Mouse (Mus musculus): ENCODE measurements around the gene Hand1.
"Not testable (repeated sequence)": the region's sequence is repeated elsewhere in the genome, so short reads cannot be mapped to it uniquely, and the experiment has no call there.

Hand1 gene

DNA sequence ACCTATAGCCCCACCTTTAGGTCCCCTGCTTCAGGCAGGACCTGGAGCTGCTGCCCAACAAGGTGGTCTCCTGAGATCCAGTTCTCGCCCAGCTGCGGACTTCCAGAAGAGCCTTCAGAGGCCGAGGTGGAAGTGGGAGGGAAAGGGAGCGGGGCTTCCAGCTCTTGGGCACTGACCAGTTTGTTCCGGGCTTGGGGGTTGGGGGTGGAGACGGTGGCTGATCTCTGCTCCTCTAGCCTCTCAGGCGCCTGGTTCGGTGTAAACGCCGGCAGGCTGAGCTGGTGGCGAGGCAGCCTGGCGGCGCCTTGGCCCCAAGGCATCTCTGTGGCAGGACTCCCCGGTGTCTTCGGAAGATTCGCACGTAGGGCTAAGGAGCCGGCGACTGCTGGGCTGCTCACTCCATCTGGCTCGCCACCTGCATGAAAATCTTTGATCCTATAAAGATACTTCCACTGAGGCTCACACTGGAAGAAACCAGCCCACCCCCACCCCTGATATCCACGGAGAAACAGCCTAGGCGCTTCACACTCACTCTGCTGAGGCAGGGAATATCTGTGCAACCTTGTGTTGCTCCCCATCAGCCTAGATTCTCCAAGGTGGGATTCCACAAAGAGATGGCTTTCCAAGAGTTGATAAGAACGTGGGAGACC lies at the start of gene Hand1:
Gene Hand1, minus strand, starts transcription at position 267 of the 650 bp plus-strand sequence.
- DNase-seq (ENCODE audit: low spot score), result no peak

DNA sequence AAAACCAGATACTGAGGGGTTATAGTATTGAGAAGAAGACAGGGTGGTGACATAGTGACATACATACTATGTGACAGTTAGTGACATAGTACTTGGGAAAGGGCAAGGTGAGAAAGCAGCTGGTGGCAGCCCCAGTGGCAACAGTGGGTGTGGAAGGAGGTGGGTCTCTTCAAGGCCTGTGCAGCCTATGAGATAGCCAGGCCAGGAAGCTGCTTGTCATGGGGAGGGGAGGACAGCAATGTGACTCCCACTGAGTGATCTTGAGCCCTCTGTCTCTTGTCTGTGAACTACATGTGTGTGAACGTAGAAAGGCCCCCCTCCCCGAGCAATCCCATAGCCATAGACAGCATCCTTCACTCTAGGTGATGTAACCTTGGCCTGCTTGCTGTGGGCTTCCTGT lies 43.5 kb upstream of the Hand1 start:
- no peak for DNase-seq (ENCODE audit: low spot score)

DNA sequence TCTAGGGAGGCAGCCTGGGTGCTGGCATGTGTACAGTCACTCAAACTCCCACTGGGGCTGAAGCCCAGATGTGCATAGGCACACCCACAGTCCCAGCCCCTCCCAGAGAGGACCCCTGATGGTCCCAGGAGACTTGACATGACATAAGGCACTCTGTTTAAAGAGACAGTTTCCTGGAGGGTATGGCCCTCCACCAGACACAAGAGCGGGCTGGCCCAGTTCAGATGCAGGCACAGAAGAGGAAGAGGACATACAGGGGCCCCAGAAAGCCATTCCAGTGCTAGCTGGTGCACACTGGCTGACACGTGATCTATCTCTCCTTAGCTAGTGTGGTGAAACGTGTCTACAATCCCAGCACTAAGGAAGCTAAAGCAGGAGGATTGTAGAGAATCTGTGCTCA lies 40.4 kb upstream of the Hand1 start:
- no peak for DNase-seq (ENCODE audit: low spot score)

DNA sequence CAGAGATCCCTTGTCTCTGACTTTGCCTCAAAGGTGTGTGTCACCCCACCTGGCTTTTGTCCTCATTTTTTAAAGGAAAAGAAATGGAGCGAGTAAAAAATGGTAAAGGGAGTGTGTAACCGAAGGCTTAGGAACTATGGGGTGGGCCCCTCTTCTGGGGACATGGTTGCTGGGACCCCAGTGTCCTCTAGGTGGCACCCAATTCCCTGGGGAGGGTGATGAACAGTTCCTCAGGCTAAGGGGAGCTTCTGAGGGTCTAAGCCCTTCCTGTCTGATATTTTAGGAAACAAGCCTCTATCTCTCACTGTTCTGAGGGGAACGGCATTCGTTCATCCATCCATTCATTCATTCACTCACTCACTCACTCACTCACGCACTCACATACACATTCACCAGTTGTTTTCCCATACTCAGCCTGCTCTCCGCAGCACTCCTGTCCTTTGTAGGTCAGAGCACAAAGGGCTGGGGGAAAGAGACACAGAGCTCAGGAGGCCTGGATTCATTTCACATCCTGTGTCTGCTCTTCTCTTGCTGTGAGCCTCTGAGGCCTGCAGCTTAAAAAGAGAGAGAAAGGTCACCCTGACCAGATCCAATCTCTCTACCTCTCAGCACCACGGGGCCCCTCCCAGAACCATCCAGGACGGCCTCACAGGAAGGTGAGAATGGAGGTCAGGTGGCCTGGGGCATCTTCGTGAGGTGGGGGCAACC lies 36.3 kb upstream of the Hand1 start:
- no peak for DNase-seq (ENCODE audit: low spot score)

DNA sequence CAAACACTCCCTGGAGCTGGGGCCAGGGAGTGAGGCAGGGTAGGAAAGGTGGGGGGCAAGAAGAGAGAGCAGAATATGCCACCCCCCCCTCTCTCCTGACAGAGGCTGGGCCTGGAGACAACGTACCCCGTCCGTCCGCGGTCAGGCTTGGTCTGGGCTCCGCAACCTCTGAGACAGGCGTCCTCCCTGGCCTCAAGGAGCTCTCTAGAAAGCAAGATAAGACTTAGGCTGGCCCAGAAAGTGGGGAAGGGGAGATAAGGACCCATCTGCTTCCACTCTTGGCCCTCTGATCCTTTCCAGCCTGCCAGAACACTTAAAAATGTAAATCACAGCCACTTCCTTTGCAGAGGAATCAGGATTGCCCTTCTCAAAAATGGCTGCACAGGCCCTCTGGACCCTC lies 33.8 kb upstream of the Hand1 start:
- no peak for DNase-seq (ENCODE audit: low spot score)

DNA sequence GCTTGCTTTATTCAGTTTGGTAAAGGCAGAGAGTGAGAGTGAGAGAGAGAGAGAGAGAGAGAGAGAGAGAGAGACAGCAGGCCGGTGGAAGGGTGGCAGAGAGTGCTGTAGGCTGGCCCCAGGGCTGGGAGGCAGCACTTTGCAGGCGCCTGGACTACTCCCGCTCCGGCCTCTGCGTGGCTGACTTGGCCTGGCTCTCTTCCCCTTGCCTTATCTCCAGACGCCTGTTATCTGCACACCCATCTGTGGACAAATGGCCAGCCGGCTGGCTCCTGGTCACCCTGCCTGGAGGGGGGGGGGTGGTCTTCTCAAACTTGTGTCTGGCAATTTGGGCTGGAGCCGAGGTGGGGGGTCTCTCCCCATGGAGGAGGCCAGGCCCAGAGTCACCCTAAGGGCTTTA lies 32.0 kb upstream of the Hand1 start:
- no peak for DNase-seq (ENCODE audit: low spot score)

DNA sequence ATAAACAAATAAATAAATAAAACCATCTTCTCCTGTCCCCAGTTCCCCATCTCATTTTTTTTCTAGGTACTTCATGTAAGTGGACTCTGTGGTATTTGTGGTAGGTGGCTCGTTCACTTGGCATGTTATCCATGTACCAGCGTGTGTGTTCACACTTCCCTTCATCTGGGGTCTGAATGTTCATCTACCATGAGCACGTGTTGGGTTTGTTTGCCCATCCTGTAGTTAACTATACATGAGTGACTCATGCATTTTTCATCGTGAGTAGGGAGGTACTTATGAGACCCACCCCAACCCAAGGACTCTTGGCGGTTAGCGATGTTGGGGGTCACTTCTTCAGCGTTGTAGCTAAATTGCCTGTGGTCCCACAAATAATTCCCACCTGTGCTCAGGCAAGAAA lies 29.5 kb upstream of the Hand1 start:
- no peak for DNase-seq (ENCODE audit: low spot score)

DNA sequence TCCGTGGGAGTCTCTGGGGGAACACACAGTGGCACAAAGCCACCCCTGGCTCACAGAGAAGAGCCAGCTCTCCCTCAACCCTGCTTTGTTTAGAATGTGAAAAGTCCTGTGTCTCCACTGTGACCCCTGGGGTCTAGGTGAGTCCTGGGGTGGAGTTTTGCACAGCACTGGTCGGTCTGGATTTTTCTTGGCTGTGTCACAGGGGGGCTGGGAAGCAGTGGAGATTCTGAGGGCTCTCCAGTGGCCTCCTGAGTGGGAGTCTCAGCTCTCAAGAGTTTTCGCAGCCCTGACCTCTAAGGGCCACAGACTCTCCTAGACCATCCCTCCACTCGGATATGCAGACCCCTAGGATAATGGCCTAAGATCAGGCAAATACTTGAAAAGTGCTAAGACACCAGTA lies 25.1 kb upstream of the Hand1 start:
- DNase-seq (ENCODE audit: low spot score), result no peak

DNA sequence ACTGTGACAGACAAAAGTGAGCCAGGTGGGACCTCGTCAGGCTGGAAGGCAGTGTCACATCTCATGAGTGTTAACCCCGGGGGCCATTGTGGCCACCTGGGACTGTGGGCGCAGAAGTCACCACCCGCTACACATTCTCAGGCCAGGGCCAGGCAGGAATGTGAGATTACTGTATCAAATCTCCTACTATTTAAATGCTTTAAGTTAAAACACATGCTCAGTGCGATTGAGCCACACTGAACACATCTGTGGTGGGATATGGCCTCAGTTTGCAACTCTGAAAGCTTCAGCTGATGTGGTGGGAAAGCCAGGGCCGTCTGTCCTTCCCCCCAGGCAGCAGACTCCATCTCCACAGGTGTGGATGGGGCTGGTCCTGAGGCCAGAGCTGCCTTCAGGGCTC lies 21.0 kb upstream of the Hand1 start:
- no peak for DNase-seq (ENCODE audit: low spot score)

DNA sequence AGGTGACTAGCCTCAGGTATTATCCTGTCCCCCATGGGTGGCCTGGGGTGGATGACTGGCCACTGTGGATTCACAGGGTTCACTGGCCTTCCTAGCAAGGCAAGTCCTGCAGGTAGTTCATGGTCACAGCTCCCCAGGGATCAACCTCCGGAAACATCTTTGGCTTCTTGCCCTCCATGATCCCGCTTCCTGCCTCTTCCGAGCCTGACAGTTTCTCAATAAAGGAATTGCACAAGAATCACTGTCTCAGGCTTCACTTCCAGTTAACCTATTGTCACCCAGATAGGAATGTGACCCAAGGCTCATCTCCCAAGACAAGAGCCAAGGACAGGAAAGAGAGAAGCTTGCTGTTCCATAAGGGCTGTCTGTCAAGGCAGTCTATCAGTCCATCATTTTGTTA lies 18.3 kb upstream of the Hand1 start:
- no peak for DNase-seq (ENCODE audit: low spot score)

DNA sequence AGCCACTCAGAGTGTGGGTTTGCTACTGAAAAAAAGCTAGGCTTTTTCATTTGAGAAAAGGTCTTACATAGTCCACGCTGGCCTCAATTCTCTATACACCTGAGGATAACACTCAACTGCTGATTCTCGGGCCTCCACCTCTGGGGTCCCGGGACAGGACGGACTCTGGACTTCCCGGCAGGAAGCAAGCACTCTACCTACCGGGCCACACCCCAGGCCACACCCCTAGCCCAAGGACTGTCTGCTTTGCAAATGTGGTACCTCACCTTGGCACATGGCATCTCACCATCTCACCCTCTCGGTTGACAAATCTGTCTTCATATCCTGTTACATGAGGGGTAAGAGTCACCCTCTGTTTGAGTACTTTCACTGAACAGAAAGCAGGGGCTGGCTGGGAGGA lies 17.7 kb upstream of the Hand1 start:
- no peak for DNase-seq (ENCODE audit: low spot score)

DNA sequence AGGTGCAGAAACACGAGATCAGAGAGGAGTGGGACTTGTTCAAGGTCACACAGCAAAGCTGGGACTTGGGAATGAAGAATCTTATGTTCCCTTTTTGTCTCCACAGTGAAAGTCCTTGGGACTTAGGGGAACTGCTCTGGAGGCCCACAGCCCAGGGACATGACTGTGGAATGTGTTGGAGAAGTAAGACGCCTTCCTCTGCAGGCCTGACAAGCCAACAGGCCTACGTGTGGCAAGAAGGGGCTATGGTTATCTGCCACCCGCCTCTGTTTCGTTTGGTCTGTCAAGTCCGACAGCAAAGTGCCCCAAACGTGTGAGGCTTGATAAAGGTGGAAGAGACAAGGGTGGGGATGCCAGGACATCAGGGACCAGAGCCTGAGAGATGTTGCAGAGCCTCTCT lies 14.8 kb upstream of the Hand1 start:
- DNase-seq (ENCODE audit: low spot score), result no peak

DNA sequence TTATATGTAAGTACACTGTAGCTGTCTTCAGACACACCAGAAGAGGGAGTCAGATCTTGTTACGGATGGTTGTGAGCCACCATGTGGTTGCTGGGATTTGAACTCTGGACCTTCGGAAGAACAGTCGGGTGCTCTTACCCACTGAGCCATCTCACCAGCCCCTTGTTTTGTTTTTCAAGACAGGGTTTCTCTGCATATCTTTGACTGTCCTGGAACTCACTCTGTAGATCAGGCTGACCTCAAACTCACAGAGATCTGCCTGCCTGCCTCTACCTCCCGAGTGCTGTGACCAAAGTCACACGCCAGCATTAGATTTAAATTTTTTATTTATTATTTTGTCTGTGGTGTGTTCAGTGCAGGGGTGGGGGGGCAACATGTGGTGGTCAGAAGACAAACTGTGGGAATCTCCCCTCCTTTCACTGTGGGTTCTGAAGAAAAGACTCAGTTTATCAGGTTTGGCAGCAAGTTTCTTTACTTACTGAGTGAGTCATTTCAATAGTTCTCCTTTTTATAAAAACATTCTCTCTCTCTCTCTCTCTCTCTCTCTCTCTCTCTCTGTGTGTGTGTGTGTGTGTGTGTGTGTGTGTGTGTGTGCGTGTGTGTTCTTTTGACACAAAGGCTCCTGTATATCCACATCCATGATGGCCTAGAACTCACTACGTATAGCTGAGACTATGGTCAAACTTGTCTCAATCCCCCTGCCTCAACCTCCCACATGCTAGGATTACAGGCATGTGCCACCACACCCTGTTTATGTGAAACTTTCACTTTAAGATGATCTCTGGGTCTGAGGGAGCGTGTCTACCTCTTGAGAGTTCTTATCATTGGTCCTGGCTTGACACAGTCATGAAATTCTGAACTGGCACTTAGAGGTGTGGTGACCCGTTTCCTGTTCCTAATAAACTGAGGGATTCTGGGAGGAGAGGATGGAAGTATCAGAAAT lies 14.1 kb upstream of the Hand1 start:
- DNase-seq (ENCODE audit: low spot score), result not testable (repeated sequence)

DNA sequence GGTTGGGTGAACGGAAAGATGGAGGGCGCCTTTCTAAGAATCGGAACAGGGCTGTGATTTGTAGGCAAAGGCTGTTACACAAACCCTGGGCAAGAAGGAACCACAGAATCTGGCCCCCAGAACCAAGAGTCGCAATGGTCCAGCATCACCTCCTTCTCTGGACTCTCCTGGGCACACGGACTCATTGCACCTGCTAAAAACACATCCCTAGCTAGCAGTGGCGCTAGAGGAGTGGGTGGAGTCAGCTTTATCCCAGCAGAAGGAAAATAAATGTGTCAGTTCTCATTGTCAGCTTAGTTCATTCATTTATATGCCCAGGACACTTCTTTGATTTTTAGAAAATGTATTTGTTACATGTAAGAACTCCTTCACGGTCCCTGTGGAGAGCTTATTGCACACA lies 8.8 kb upstream of the Hand1 start:
- no peak for DNase-seq (ENCODE audit: low spot score)

DNA sequence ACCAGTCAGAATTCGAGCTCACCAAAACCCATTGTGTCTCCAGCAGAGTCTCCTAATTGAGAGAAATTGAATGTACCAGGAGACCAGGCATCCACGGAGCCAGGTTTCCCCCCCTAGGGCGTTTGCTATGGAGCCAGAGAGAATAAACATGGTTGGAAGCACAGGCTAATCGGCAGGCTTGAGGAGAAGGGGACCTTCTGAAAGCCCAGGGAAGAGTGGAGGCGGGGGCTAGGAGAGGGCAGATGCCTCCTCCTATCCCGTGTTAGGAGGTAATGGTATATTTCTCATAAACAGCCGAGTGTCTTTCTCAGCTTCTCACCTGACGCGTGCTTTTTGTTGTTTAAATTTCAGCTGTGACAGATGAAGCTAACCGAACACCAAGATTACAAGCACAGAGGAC lies 8.4 kb upstream of the Hand1 start:
- no peak for DNase-seq (ENCODE audit: low spot score)

DNA sequence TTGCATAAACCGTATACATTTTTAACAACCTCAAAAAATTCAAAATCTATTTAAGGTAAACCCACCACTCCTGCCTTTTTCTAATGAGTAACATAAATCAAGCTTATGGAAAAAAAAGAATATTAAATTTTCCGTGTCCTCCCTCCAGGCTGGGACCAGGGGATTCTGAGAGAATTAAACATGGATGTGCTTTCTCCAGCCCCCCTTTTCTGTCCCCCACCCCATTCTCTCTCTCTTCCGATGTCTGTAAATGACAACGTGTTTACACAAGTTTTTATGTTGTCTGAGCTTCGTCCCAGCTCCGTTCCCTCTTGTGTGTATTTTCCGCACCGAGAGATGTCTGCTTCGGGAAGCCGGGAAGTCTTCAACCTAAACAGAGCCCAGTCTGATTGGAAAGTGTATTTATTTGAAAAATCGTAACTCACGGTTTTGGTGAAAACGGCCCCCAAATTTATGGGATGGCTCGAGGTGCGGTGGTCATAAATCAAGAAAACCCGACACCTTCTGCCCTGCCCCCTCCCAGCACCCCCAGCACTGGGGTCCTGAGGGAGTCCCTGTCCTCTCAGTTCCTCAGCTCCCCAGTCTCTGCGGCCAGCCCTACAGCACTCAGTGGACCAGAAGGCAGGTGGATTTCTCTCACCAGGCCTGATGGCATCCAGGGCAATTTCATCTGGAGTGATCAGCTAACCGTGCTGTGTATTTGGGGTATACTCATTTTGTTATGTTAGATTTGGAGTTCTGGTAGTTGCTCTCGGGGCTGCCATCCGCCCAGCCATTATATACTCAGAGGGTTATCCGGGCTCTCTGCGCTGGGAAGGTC lies 5.5 kb upstream of the Hand1 start:
- DNase-seq (ENCODE audit: low spot score), result no peak

DNA sequence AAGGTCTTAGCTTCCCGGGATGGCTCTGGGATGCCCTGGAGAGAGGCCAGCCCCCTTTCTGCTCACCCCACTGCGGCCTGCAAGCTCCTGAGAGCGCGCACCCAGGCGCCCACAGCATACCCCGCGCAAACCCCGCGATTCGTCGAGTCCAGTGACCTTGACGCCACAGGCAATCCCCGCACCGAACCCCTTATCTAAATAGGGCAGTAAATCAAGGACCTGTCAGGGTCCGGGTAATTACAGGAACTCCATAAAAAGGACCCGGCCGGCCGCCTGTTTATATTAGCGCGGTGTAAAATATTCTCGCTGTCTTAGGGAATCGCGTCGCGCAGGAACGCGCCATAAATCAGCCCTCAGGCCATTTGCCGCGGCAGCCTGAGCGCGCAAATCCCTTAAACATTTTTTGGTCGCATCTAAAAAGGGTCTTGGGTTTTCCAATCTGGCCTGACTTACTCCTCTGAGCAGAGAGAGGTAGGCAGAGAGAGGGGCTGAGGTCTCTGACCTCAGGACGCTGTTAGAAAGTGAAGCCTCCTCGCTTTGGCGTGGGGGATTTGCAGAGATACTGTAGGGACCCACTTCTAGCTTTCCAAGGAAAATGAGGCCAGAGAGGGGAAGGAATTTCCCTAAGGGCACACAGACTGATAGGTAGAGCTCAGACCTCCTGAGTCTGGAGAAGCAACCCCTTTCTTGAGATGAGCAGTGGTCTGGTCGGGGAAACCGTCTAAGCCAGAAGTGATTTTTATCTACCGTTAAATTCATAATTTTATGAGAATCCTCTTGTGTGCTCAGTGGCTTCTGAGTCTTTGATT lies 4.5 kb upstream of the Hand1 start:
- no peak for DNase-seq (ENCODE audit: low spot score)

DNA sequence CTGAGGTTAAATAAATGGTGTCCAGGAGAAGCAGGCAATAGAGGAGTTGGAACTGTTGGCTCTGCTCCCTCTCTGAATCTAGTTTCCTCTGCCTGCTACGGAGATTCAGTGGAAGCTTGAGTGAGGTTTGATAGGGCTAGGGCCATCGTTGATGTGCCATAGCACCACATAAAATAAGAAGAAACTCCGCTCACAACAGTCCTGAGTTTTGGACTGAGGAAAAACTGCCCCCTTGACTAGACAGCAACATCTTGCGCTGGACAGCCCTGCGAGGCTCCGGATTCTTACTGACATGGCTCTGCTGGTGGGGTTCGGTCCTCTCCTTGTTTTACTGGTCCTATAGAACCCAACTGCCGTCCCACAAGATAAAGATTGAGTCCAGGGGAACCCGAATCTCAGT lies 3.8 kb upstream of the Hand1 start:
- DNase-seq (ENCODE audit: low spot score), result no peak

DNA sequence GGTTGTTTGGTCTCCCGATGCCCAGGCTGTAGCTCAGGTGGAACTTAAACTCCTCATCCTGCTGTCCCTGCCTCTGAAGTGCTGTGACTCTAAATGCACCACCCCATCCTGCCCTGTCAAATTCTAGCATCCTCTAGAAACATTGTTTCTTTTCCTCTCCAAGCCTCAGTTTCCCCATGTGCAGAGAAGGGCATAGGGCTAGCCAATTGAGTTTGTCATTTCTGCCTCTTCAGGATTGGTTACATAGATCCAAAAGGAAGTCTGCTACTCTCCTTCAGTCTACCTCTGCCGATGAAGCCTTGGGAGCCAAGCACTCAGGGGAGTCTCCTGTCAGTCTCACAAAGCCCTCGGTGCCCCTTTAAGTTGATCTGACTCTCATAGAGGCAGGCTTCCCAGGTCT lies 3.3 kb upstream of the Hand1 start:
- no peak for DNase-seq (ENCODE audit: low spot score)

DNA sequence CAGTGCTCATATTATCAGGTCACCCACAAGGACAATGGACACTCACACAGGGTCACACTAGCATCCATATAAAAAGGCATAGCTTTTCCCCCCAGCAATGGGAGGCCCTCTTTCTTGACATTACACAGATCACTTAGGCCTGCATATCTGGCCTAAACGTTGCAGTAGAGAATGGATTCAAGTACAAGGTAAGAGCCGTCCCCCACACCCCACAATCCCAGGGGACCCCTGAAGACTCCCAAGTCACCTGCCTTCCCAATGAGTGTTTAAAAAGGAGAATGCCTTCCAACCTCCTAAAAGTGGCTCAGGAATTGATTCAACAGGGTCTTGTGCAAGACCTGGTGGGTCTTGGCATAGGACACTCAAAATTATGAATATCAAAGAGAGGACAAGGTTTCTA lies 2.7 kb upstream of the Hand1 start:
- DNase-seq (ENCODE audit: low spot score), result no peak

DNA sequence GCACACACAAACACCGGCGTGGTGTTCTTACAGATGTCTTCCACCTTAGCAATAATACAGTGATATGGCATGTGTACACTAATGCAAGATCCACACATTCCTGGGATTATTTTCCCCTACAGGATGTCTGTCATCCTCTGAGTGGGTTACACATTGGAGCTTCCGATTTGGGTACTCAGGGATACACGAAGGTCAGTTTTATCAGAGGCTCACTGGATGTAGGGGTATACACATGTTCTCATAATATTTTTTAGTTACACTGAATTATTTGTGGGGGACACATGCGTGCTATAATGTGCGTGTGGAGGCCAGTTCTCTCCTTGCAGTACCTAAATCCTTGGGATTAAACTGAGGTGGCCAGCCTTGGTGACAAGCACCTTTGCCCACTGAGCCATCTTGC lies 1.4 kb upstream of the Hand1 start:
- no peak for DNase-seq (ENCODE audit: low spot score)
